Mouse (Mus musculus): ENCODE data around the gene Olfr1036.

DNA sequence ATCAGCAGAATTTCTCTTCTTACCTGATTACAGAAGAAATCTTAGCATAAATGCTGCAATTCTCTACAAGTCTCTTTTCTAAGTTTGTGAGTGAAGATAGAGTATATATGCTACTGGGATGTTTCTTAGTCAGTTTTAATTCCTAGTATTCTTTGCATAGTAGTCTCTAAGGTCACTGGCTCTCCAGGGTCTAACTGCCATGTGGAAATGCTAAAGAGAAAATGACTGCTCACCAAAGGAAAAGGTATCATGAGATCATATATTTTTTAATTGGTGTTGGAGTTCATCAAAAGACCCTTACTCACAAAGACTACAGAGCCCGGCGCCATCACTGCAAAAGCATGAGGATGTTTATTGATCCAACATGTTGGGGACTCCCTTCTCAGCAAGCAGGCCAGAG is 13.5 kb downstream of the Olfr1036 start, which contains the start of gene Olfr1037:
- TF ChIP-seq EP300 (IDR thresholded peaks at IDR 0.05; ENCODE audit: insufficient read depth, low read depth, low read length): no peak
- no peak for TF ChIP-seq CTCF (IDR thresholded peaks at IDR 0.05)
